Mouse (Mus musculus) heart, adult 2 months (tissue): ENCODE data around the gene E130308A19Rik.

Source experiments
- CTCF ChIP-seq: fragments of 200-600 bp; IDR thresholded peaks from 2 replicates; pipeline ENCODE4 v1.8.1; 2022; ENCODE audit warnings: antibody characterized with exemption, mild to moderate bottlenecking, moderate library complexity
- POLR2A ChIP-seq: fragments of 200-500 bp; IDR thresholded peaks from 2 replicates; pipeline ENCODE4 v1.6.1; 2011; ENCODE audit warnings: mild to moderate bottlenecking, low read depth, low read length, control low read depth; ENCODE audit not compliant: insufficient read depth

- TF ChIP-seq POLR2A = no peak
- no peak for TF ChIP-seq CTCF
These were observed 63.0 kb downstream of the E130308A19Rik start for GRCm38 (mm10) chr4:59689055-59689454.
